Mouse (Mus musculus) lung, postnatal 25 days (tissue): Measurements from ENCODE around the gene Slc4a5.

Experiments
- DNase-seq: peaks from one replicate; pipeline ENCODE4 v3.0.0; 2022; ENCODE audit warnings: low spot score

The Slc4a5 gene

GRCm38 (mm10) chr6:83219814-83220213 lies at the start of gene Slc4a5:
Slc4a5 (plus strand) TSS chr6:83219828.
- DNase-seq, result no peak

- no peak for DNase-seq
These were observed 49.8 kb upstream of the Slc4a5 start for GRCm38 (mm10) chr6:83169872-83170271.

GRCm38 (mm10) chr6:83171063-83171462 lies 48.6 kb upstream of the Slc4a5 start:
- DNase-seq, result no peak

GRCm38 (mm10) chr6:83172240-83172920 lies 47.2 kb upstream of the Slc4a5 start:
- no peak for DNase-seq

GRCm38 (mm10) chr6:83175996-83176395 lies 43.6 kb upstream of the Slc4a5 start:
- no peak for DNase-seq

- DNase-seq, result no peak
These were observed 40.1 kb upstream of the Slc4a5 start for GRCm38 (mm10) chr6:83179390-83180117.

- DNase-seq, result no peak
These were observed 39.0 kb upstream of the Slc4a5 start for GRCm38 (mm10) chr6:83180605-83181004.

GRCm38 (mm10) chr6:83184858-83185435 lies 34.7 kb upstream of the Slc4a5 start:
- DNase-seq, result no peak

- peak; percentile 37 for DNase-seq
These were observed 33.5 kb upstream of the Slc4a5 start for GRCm38 (mm10) chr6:83185895-83186861.

GRCm38 (mm10) chr6:83186946-83187345 lies 32.7 kb upstream of the Slc4a5 start:
- DNase-seq, result no peak

GRCm38 (mm10) chr6:83193571-83193970 lies 26.1 kb upstream of the Slc4a5 start:
- DNase-seq, result no peak

- DNase-seq, result no peak
These were observed 22.2 kb upstream of the Slc4a5 start for GRCm38 (mm10) chr6:83197345-83198004.

- DNase-seq, result no peak
These were observed 16.3 kb upstream of the Slc4a5 start for GRCm38 (mm10) chr6:83203320-83203719.

- DNase-seq, result peak; percentile 65
These were observed 13.8 kb upstream of the Slc4a5 start for GRCm38 (mm10) chr6:83205851-83206250.

- no peak for DNase-seq
These were observed 13.3 kb upstream of the Slc4a5 start for GRCm38 (mm10) chr6:83206321-83206720.

GRCm38 (mm10) chr6:83207361-83208049 lies 12.1 kb upstream of the Slc4a5 start:
- DNase-seq, result no peak

GRCm38 (mm10) chr6:83208050-83208400 lies 11.6 kb upstream of the Slc4a5 start:
- no peak for DNase-seq

- DNase-seq, result no peak
These were observed 9.1 kb upstream of the Slc4a5 start for GRCm38 (mm10) chr6:83210495-83210894.

GRCm38 (mm10) chr6:83211526-83211925 lies 8.1 kb upstream of the Slc4a5 start:
- DNase-seq, result no peak

GRCm38 (mm10) chr6:83215002-83215666 lies 4.5 kb upstream of the Slc4a5 start:
- DNase-seq, result peak; percentile 68
